Mouse (Mus musculus) urinary bladder, adult 2 months (tissue): ENCODE measurements around the gene Hes5. TPM values are rescaled to one million over a fixed set of nuclear protein-coding genes. Genes with fewer than 3 reads are reported as not detected.
A peak's percentile ranks its signal among the peaks of the same experiment; 100 is the strongest.

ENCODE experiments used
- DNase-seq: peaks from one replicate; pipeline ENCODE4 v3.0.0; 2022; ENCODE audit warnings: low spot score
- polyA plus RNA-seq: library from polyadenylated mRNA; depleted of rRNA; stranded (reverse); fragments of >200 nt; gene quantifications from 2 replicates; pipeline ENCODE4 v1.2.3, GENCODE M21; 2012

Gene Hes5
- polyA plus RNA-seq, 1 experiment = 0.07 TPM

- DNase-seq = no peak
Measured at GRCm38 (mm10) chr4:154942632-154943322, 17.9 kb upstream of the Hes5 start.

- no peak for DNase-seq
Measured at GRCm38 (mm10) chr4:154943323-154944039, 17.2 kb upstream of the Hes5 start.

GRCm38 (mm10) chr4:154944121-154944590 lies 16.6 kb upstream of the Hes5 start:
- no peak for DNase-seq

- DNase-seq = no peak
Measured at GRCm38 (mm10) chr4:154946319-154946718, 14.4 kb upstream of the Hes5 start.

- DNase-seq = no peak
Measured at GRCm38 (mm10) chr4:154948066-154948939, 12.4 kb upstream of the Hes5 start.

- no peak for DNase-seq
Measured at GRCm38 (mm10) chr4:154948940-154949588, 11.7 kb upstream of the Hes5 start.

- DNase-seq = no peak
Measured at GRCm38 (mm10) chr4:154949589-154949982, 11.1 kb upstream of the Hes5 start.

GRCm38 (mm10) chr4:154952461-154953241 lies 8.1 kb upstream of the Hes5 start:
- DNase-seq = no peak

- DNase-seq = no peak
Measured at GRCm38 (mm10) chr4:154956604-154957003, 4.1 kb upstream of the Hes5 start.

- DNase-seq = no peak
Measured at GRCm38 (mm10) chr4:154957289-154957993, 3.3 kb upstream of the Hes5 start.

GRCm38 (mm10) chr4:154958171-154958570 lies 2.6 kb upstream of the Hes5 start:
- no peak for DNase-seq

GRCm38 (mm10) chr4:154958621-154959020 lies 2.1 kb upstream of the Hes5 start:
- DNase-seq = no peak

GRCm38 (mm10) chr4:154960021-154960689 lies 568 bp upstream of the Hes5 start:
- no peak for DNase-seq

GRCm38 (mm10) chr4:154961226-154961738 lies 559 bp downstream of the Hes5 start:
- no peak for DNase-seq

GRCm38 (mm10) chr4:154961911-154962310 lies 1.2 kb downstream of the Hes5 start:
- no peak for DNase-seq

- DNase-seq = no peak
Measured at GRCm38 (mm10) chr4:154962683-154963082, 2.0 kb downstream of the Hes5 start.

GRCm38 (mm10) chr4:154963190-154963836 lies 2.6 kb downstream of the Hes5 start:
- DNase-seq = no peak

GRCm38 (mm10) chr4:154963901-154964580 lies 3.3 kb downstream of the Hes5 start, which contains the start of gene Pank4:
Pank4 (plus strand) TSS chr4:154964123.
- peak; percentile 81 for DNase-seq
